Mouse (Mus musculus) lung, adult 2 months (tissue): ENCODE measurements around the gene Smim15.

Experiments used
- CTCF ChIP-seq: fragments of 200-500 bp; IDR thresholded peaks from 2 replicates; pipeline ENCODE4 v1.5.1; 2011; ENCODE audit warnings: mild to moderate bottlenecking, low read length, control low read depth; ENCODE audit not compliant: insufficient read depth
- POLR2A ChIP-seq: fragments of 200-500 bp; IDR thresholded peaks from 2 replicates; pipeline ENCODE4 v1.6.1; 2011; ENCODE audit warnings: low read depth, mild to moderate bottlenecking, control low read depth, low read length, borderline replicate concordance; ENCODE audit errors: extremely low read depth

DNA sequence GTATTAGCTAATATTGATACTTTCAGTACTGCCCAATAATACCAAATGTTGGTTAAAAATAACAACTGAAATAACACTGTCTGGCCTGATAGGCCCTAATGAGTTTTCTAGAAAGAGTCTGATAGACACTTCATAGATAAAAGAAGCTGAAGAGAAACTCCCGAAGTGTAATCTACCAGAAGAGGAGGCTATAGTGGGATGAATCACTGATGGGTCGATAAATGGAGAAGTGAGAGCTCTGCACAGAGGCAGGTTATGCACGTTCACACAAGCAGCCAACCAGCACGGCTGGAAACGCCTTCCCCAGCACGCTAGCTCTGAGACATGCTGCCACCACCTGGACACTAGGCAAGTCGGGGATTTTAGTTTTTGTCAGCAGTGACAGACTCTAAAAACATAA, 2.9 kb upstream of the Smim15 start:
- TF ChIP-seq CTCF, result peak; percentile 78
- TF ChIP-seq POLR2A, result no peak
